Mouse (Mus musculus) midbrain, embryonic 10.5 days (tissue): Measurements from ENCODE around the gene Hacl1. TPM values are rescaled to one million over a fixed set of nuclear protein-coding genes. Genes with fewer than 3 reads are reported as not detected.
A peak's percentile ranks its signal among the peaks of the same experiment; 100 is the strongest.

Experiments used
- DNase-seq: peaks from one replicate; pipeline ENCODE4 v3.0.0-alpha.2; 2017; ENCODE audit warnings: low spot score
- H3K27ac ChIP-seq: fragments of 300-500 bp; sonication (generic); replicated peaks from 2 replicates; pipeline ENCODE4 v1.5.1; 2016; ENCODE audit warnings: mild to moderate bottlenecking
- H3K27me3 ChIP-seq: fragments of 300-500 bp; sonication (generic); 2 replicates; pipeline ENCODE4 v1.6.1; 2016; ENCODE audit warnings: low read depth, mild to moderate bottlenecking; ENCODE audit not compliant: poor library complexity, severe bottlenecking
- H3K36me3 ChIP-seq: fragments of 300-500 bp; sonication (generic); 2 replicates; pipeline ENCODE4 v1.6.1; 2016; ENCODE audit warnings: mild to moderate bottlenecking, moderate library complexity
- H3K4me1 ChIP-seq: fragments of 300-500 bp; sonication (generic); 2 replicates; pipeline ENCODE4 v1.6.1; 2016
- H3K4me3 ChIP-seq: fragments of 300-500 bp; sonication (generic); 2 replicates; pipeline ENCODE4 v1.5.1; 2016; ENCODE audit warnings: mild to moderate bottlenecking, moderate library complexity
- H3K9me3 ChIP-seq: fragments of 300-500 bp; sonication (generic); replicated peaks from 2 replicates; pipeline ENCODE4 v1.6.1; 2016; ENCODE audit warnings: mild to moderate bottlenecking
- WGBS: fragments of 180-500 bp; shearing (Covaris S2); methylation state at CpG from one replicate; pipeline ENCODE4 v1.1.7; 2016; 5-methylcytosine and 5-hydroxymethylcytosine counted together
- polyA plus RNA-seq: library from polyadenylated mRNA; unstranded; fragments of >200 nt; fragmentation: Nextera tagmentation; extraction: Ambion mirVana; gene quantifications from 2 replicates; pipeline ENCODE4 v1.2.1, GENCODE M21; 2016

Hacl1 gene
- polyA plus RNA-seq, 1 experiment from 2014 or later = 9.5 TPM

DNA sequence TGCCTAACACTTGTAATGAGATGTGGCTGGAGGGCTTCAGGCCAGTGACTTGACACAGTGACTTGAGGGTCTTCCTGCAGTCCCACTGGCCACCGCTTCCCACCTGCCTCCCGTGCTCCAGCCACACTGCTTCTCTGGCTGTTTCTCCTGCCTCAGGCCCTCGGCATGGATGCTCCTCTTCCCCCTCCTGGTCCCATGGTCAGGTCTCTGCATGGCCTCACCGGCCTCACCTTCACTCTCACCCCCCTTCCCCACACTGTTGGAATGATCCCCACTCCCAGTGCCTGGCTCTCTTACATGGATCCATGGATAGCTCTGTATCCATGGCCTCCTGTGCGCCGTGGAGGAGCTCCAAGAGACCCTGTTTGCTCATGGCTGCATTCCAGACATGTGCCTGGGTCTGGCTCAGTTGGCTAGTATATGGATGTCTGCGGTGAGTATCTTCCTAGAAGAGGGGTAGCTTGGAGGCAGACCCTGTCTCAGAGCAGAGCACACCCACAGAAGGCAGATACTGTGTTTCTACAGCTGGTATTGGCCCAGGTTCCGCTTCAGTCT lies 17.1 kb upstream of the Hacl1 start:
- Histone ChIP-seq H3K4me3 (no peak overlapping the region), H3K4me1 (peaks cover 26% of the 10 kb centered on the region), H3K9me3 (no peaks in the 10 kb centered on the region), H3K27me3 (no peaks in the 10 kb centered on the region), H3K36me3 (no peaks in the 10 kb centered on the region), H3K27ac (no peak overlapping the region)
- 91% methylated on average over 8 of the region's 8 CpGs for WGBS
- no peak for DNase-seq

DNA sequence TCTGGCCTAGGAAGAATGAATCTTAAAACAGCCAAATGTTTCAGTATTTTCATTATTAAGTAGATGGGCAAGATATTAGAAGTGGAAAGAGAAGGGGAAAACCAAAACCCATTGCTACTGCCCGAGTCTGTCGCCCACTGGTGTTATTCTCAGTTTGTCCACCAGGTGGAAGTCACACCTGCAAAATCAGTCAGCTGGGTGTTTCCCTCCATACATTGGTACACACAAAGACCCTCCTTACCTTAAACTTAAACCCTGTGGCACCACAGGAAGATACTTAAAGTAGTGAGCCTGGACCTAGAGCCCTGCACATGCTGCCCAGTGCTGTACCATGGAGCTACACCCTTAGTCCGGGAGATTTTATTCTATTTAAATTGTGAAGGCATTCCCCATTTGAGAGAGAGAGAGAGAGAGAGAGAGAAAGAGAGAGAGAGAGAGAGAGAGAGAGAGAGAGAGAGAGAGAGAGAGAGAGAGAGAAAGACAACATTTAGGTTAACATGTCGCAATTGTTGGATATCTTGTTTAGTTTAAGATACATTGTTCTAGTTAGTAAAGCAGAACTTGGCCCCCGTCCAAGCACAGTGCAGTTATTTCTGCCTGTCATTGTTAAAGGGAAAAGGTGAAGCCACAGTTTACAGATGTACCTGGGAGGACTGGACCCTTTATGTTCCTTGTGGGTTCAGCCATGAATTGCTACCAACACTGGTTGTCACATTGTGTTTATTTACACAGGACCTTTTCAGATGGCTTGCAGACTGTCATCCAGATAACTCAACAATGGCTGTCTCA lies 16.0 kb upstream of the Hacl1 start:
- Histone ChIP-seq H3K27ac (no peak overlapping the region), H3K4me3 (no peak overlapping the region)
- WGBS = 50% methylated on average over 5 of the region's 5 CpGs

DNA sequence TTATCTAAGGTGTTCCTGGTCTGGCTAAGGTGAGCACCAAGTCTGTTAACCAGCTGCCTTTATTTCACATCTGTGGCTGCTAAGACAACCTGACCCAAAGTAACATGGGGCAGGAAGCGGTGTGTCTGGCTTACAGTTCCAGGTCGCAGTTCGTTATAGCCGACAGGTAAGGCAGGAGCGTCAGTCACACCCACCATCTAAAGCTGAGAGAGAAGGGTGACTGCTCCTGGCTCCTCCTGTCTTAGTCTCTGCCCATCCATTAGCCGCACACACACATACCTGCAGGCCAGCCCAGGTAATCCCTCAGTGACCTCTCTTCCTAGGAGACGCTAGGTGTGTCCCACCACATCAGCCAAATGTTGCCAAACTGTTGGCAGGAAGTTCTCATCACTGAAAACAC lies 15.3 kb upstream of the Hacl1 start:
- 81% methylated on average over 7 of the region's 7 CpGs for WGBS
- Histone ChIP-seq H3K27ac (no peak overlapping the region), H3K9me3 (no peaks in the 10 kb centered on the region), H3K4me1 (peaks cover 12% of the 10 kb centered on the region), H3K36me3 (no peaks in the 10 kb centered on the region), H3K27me3 (no peaks in the 10 kb centered on the region), H3K4me3 (no peak overlapping the region)
- DNase-seq = no peak

More for the DNA sequence above, 16.0 kb upstream of the Hacl1 start:
- H3K4me1 ChIP-seq = peaks cover 18% of the 10 kb centered on the region
- H3K36me3 ChIP-seq = no peaks in the 10 kb centered on the region
- H3K27me3 ChIP-seq = no peaks in the 10 kb centered on the region
- H3K9me3 ChIP-seq = no peaks in the 10 kb centered on the region
- peak; percentile 64 for DNase-seq

DNA sequence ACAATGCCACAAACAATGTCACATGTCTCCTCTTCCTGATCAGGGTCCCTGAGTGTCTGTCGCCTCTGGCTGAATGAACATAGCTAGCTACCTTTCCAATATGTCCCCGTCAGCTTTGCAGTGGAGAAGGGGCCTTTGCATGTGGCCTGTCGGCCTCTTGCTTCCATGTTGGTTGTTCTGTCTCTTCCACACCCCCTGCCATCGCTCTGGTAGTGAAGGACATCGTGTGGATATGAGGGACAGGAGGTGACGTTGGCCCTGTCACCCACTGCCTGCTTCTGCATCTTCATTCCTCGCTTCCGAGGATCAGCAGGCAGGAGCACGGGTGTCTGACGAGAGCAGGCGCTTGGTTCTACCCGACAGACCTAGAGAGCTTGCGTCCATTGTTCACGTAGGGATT lies 14.3 kb upstream of the Hacl1 start:
- Histone ChIP-seq H3K4me1 (peaks cover 5% of the 10 kb centered on the region; the same call in 1 of the 2 replicates), H3K27me3 (no peaks in the 10 kb centered on the region), H3K9me3 (no peaks in the 10 kb centered on the region; the same call in 1 of the 2 replicates), H3K27ac (no peak overlapping the region; the same call in 1 of the 2 replicates), H3K4me3 (no peak overlapping the region), H3K36me3 (peaks cover under 1% of the 10 kb centered on the region; the same call in 1 of the 2 replicates)
- 79% methylated on average over 14 of the region's 14 CpGs for WGBS
- no peak for DNase-seq

DNA sequence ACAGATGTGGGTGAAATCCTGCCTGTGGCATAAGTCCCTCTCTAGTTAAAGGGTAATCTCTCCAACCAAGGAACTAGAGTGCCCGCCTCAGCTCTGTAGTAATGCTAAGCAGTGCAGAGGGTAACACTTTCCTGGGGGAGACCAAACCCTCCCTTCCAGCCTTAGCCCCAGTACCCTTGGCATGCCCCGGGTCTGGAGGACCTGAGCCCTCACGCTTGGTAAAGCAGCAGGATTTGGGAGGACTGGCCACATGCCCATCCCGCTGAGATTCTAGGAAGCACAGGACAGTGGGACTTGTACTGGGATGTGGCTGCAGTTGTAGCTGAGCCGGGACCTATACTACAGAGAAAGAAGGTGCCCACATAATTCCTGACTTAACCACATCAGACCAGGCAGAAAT lies 13.7 kb upstream of the Hacl1 start:
- Histone ChIP-seq H3K27ac (no peak overlapping the region), H3K4me1 (peaks cover 4% of the 10 kb centered on the region; the same call in 1 of the 2 replicates), H3K36me3 (peaks cover 2% of the 10 kb centered on the region; the same call in 1 of the 2 replicates), H3K9me3 (no peaks in the 10 kb centered on the region; the same call in 1 of the 2 replicates), H3K27me3 (no peaks in the 10 kb centered on the region), H3K4me3 (no peak overlapping the region)
- WGBS = 82% methylated on average over 5 of the region's 5 CpGs
- no peak for DNase-seq

DNA sequence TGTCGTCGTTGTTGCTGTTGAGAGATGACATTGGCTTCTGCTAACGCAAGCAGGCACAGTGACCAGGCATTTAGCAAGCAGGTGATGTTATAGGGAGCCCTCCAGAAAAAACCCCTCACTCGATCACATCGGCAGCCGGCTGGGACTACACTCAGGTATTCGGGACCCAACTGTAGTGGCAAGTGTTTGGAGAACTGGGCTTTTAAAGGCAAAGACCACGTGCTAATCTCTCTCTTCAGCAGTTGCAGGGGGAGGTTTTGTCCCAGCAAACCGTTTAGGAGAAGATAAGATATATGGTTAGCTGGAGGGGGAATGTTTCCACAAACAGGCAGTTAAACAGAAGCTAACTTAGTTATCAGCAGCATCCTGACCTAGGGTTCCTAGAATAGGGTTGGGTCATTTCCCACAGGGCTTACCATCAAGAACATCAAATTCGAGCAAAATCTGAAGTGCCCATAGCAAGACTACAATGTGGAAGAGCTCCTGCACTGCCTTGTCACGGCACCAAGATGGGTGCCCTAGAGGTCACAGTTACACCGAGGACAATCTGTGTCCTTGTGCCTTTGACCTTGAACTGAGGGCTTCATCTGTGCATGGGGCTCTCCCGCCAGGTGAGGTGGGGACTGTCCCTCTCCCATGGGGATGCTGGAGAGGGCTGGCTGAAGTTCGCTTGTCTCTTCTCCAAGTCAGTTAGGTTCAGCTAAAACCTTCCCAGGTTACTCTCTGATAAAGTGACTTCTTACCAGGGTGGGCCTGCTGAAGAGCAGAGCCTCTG lies 12.2 kb upstream of the Hacl1 start:
- H3K4me3 ChIP-seq = no peak overlapping the region
- H3K9me3 ChIP-seq = no peaks in the 10 kb centered on the region; the same call in 1 of the 2 replicates
- no peak for DNase-seq
- H3K4me1 ChIP-seq = peaks cover 4% of the 10 kb centered on the region; the same call in 1 of the 2 replicates
- no peak overlapping the region for H3K27ac ChIP-seq
- H3K36me3 ChIP-seq = peaks cover 2% of the 10 kb centered on the region; the same call in 1 of the 2 replicates
- H3K27me3 ChIP-seq = no peaks in the 10 kb centered on the region
- 85% methylated on average over 14 of the region's 14 CpGs for WGBS

DNA sequence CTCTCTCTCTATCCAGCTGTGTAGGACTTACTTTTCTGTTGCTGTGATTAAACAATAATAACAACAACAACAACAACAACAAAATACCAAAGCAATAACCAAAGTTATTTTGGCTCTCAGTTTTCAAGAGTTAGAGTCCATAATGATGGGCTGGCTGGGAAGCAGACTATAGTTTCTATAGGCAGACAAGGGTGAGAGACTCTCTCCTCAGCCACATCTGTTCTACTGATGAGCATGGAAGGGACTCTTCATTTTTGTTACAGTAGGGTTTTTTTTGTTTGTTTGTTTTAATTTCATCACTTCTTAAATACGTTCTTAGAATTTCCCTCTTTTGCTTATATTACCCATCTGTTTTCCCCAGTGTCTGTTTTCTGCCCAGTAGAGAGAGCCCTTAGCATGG lies 11.5 kb upstream of the Hacl1 start:
- Histone ChIP-seq H3K9me3 (no peaks in the 10 kb centered on the region; the same call in 1 of the 2 replicates), H3K36me3 (peaks cover 2% of the 10 kb centered on the region; the same call in 1 of the 2 replicates), H3K4me1 (peaks cover 4% of the 10 kb centered on the region; the same call in 1 of the 2 replicates), H3K4me3 (no peak overlapping the region), H3K27ac (no peak overlapping the region), H3K27me3 (no peaks in the 10 kb centered on the region)
- WGBS = 95% methylated on average over 1 of the region's 1 CpGs
- no peak for DNase-seq

DNA sequence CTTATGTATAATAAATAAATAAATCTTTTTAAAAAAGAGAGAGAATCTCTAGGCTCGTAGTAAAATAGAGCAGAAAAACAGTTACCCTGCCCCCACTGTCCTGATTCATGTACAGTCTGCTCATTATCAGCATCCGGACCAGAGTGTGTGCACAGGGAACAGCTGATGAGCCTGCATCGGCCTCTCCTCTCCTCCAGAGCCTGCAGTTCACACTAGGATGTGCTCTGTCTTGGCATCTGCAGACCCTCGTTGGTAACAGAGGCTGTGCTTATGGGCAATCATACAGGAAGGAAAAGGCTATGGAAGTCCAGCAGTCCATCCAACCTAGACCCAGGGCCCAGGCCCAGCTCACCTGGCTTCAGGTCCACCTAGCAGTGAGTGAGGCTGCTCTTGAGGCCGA lies 11.0 kb upstream of the Hacl1 start:
- peaks cover 2% of the 10 kb centered on the region; the same call in 1 of the 2 replicates for H3K36me3 ChIP-seq
- 89% methylated on average over 5 of the region's 5 CpGs for WGBS
- no peak for DNase-seq
- H3K9me3 ChIP-seq = no peaks in the 10 kb centered on the region; the same call in 1 of the 2 replicates
- peaks cover 4% of the 10 kb centered on the region; the same call in 1 of the 2 replicates for H3K4me1 ChIP-seq
- no peak overlapping the region for H3K27ac ChIP-seq
- H3K4me3 ChIP-seq = no peak overlapping the region
- no peaks in the 10 kb centered on the region for H3K27me3 ChIP-seq

DNA sequence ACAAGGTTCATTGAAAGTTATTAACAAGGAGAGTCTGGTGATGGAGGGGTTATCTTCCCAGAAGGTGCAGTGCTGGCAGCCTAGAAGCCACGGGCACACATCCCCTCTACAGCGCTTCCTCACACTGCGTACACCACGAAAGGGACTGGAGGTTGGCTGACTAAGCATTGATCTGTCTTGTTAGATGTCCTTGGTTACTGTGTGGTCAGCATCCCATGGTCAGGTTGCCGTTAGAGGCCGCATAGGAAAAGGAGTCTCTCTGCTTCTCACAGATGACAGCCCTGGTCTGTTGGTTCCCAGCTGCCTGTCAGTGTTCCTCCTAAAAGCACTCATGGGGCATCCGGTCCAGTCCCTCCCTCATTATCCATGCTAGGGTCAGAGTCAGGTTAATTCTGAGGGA lies 10.1 kb upstream of the Hacl1 start:
- Histone ChIP-seq H3K36me3 (peaks cover 2% of the 10 kb centered on the region; the same call in 1 of the 2 replicates), H3K4me3 (no peak overlapping the region), H3K27me3 (no peaks in the 10 kb centered on the region), H3K27ac (no peak overlapping the region), H3K4me1 (peaks cover 4% of the 10 kb centered on the region; the same call in 1 of the 2 replicates), H3K9me3 (no peaks in the 10 kb centered on the region; the same call in 1 of the 2 replicates)
- WGBS = 92% methylated on average over 7 of the region's 7 CpGs
- no peak for DNase-seq

DNA sequence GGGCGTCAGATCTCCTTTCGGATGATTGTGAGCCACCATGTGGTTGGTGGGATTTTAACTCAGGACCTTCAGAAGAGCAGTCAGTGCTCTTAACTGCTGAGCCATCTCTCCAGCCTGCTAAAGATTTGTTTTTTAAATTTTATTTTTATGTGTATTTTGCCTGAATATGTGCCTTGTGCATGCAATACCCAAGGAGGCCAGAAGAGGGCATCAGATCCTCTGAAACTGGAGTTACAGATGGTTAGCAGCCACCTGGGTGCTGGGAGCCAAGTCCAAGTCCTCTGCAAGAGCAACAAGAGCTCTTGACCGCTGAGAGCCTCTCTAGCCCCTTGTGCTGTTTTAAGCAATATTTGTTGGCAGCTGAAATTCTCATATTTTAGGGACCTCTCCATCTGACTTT lies 9.3 kb upstream of the Hacl1 start:
- 96% methylated on average over 3 of the region's 3 CpGs for WGBS

DNA sequence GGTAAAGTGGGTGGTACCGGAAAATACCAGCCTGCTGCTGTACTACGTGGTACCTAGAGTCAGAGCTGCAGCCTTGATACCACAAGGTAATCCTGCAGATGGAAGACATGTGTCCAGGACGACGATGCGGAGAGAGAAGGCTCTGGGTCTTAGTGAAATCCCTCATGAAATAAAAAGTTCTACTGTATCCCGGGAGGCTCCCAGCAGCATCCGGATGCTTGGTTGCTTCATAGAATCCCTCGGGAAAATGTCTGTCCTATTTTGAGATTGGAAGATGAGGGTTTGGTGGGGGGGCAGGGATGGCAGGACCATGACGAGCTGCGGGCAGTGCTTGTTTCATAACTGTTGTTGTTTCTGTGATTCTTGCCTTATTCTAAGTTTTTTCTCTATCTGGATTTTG lies 6.9 kb upstream of the Hacl1 start:
- Histone ChIP-seq H3K9me3 (no peaks in the 10 kb centered on the region; the same call in 1 of the 2 replicates), H3K36me3 (peaks cover 2% of the 10 kb centered on the region; the same call in 1 of the 2 replicates), H3K27me3 (no peaks in the 10 kb centered on the region), H3K27ac (no peak overlapping the region), H3K4me3 (no peak overlapping the region), H3K4me1 (peaks cover 4% of the 10 kb centered on the region; the same call in 1 of the 2 replicates)
- WGBS = 90% methylated on average over 10 of the region's 10 CpGs
- DNase-seq = no peak

More for the DNA sequence above, 9.3 kb upstream of the Hacl1 start:
- peaks cover 4% of the 10 kb centered on the region; the same call in 1 of the 2 replicates for H3K4me1 ChIP-seq
- H3K27ac ChIP-seq = no peak overlapping the region
- H3K36me3 ChIP-seq = peaks cover 2% of the 10 kb centered on the region; the same call in 1 of the 2 replicates
- no peaks in the 10 kb centered on the region; the same call in 1 of the 2 replicates for H3K9me3 ChIP-seq
- H3K4me3 ChIP-seq = no peak overlapping the region
- H3K27me3 ChIP-seq = no peaks in the 10 kb centered on the region
- no peak for DNase-seq

DNA sequence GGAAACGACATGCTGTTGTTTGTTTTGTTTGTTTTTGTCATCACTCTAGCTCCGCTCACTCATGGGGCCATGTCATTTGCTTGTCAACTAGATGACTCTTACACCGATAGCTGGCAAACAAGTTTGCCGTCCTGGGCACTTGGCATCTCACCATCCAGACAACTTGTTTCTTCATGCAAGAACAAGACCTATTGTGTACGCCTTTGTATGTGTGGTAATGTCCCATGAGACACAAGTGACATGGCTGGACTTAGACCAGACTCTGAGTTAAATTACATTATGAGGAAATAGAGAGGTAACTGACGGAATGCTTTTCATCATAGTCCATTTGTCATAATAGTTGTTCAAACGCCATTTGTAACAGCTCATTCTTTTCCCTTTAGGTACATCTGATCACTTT lies 4.8 kb upstream of the Hacl1 start:
- no peak overlapping the region for H3K27ac ChIP-seq
- H3K9me3 ChIP-seq = no peaks in the 10 kb centered on the region; the same call in 1 of the 2 replicates
- no peak overlapping the region for H3K4me3 ChIP-seq
- no peaks in the 10 kb centered on the region for H3K27me3 ChIP-seq
- peaks cover 9% of the 10 kb centered on the region for H3K4me1 ChIP-seq
- peaks cover 2% of the 10 kb centered on the region; the same call in 1 of the 2 replicates for H3K36me3 ChIP-seq
- 95% methylated on average over 7 of the region's 7 CpGs for WGBS
- no peak for DNase-seq
